19 mouse cellular contexts compared by ENCODE assay signal in the genomic region with DNA sequence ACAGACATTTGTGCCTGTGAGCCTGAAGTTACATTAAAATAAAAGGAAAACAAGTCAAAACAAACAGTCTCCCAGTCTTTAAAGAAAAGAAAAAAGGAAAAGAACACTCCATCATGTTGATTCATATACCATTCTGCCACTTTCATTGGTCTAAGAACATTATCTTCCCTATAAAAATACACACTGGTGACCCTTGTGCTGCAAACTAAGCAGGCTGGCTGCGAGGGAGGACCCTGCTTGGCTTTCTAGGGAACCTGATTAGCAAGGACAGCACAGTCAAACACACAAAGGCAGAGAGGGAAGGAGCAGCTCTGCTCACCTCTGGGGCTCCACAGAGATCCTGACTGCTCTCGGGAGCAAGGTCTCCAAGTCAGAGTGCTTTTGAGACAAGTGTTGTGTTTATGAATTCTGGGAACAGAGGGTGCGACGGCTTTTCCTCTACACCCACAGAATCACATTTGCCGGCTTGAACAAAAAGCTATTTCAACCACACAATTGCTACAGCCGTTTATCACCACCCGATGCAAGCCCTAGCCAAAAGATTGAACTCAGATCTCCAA. TPM values are rescaled to one million over a fixed set of nuclear protein-coding genes. Genes with fewer than 3 reads are reported as not detected.
A peak's percentile ranks its signal among the peaks of the same experiment; 100 is the strongest.
DNase-seq lines count a peak whose midpoint lies in the region; ATAC-seq and TF ChIP-seq lines count a peak whose summit lies in the region.
"Had no signal": no experiment of that assay in that cellular context is flagged by ENCODE, and none has a peak within 500 bp of the region (broad histone marks: within the 10 kb centered on the region; RNA-seq: fewer than 3 reads in every experiment).

No protein-coding gene starts in this region.

- H3K4me2 ChIP-seq in kidney, embryonic 14.5 days (replicated peaks; ENCODE audit: low read depth, low read length), result no peak overlapping the region
- peak overlapping the region; percentile 17; the same call in 1 of the 2 replicates for H3K4me2 ChIP-seq in lung, postnatal 0 days (replicated peaks; ENCODE audit: low read depth, low read length)
- H3K4me2 ChIP-seq in stomach, embryonic 16.5 days (ENCODE audit: low read depth, low read length), result no peak overlapping the region
- H3K4me2 ChIP-seq: forebrain, embryonic 12.5 days; hindbrain, embryonic 15.5 days; limb, embryonic 15.5 days had no signal

- no peak for TF ChIP-seq POLR2A in cerebellum, adult 2 months (IDR thresholded peaks at IDR 0.05; ENCODE audit: borderline replicate concordance, insufficient read depth, low read length)

- whole genome bisulfite sequencing in heart, embryonic 10.5 days, result 34% methylated on average over 7 of the region's 7 CpGs
- WGBS in kidney, embryonic 14.5 days, result 32% methylated on average over 7 of the region's 7 CpGs
- WGBS in lung, postnatal 0 days, result 16% methylated on average over 7 of the region's 7 CpGs
- WGBS in stomach, embryonic 16.5 days, result 18% methylated on average over 7 of the region's 7 CpGs
- WGBS in cerebellum, adult 2 months, result 67% methylated on average over 7 of the region's 7 CpGs

- TF ChIP-seq EP300 in lung, postnatal 0 days (IDR thresholded peaks at IDR 0.05), result no peak

- H3K4me3 ChIP-seq in heart, embryonic 10.5 days, result no peak overlapping the region
- H3K4me3 ChIP-seq in kidney, embryonic 14.5 days (ENCODE audit: low read length), result no peak overlapping the region
- no peak overlapping the region for H3K4me3 ChIP-seq in lung, postnatal 0 days (ENCODE audit: low read depth, low read length)
- no peak overlapping the region for H3K4me3 ChIP-seq in stomach, embryonic 16.5 days (replicated peaks; ENCODE audit: low read length)
- H3K4me3 ChIP-seq in cerebellum, adult 2 months (replicated peaks; ENCODE audit: insufficient read depth, low read depth, low read length), result no peak overlapping the region
- H3K4me3 ChIP-seq: forebrain, embryonic 12.5 days; hindbrain, embryonic 15.5 days; limb, embryonic 15.5 days; megakaryocyte, embryonic 14.5 days had no signal

- intact Hi-C loops in heart, postnatal 36 days (cut with DNase I), result no loop called here

- ATAC-seq in kidney, embryonic 14.5 days (ENCODE audit: low FRiP score, low TSS enrichment), result peak; percentile 78; the same call in 1 of the 2 replicates
- ATAC-seq in lung, postnatal 0 days, result peak; percentile 58
- ATAC-seq in stomach, embryonic 16.5 days (ENCODE audit: insufficient read depth, low FRiP score), result no peak
- ATAC-seq: intestine, embryonic 16.5 days; liver, postnatal 0 days had no signal

- no peaks in the 10 kb centered on the region for H3K27me3 ChIP-seq in heart, embryonic 10.5 days (ENCODE audit: insufficient read depth, poor library complexity, severe bottlenecking)
- no peaks in the 10 kb centered on the region for H3K27me3 ChIP-seq in kidney, embryonic 14.5 days (ENCODE audit: control insufficient read depth, insufficient read depth, low read length)
- H3K27me3 ChIP-seq in lung, postnatal 0 days (replicated peaks; ENCODE audit: insufficient read depth, low read length), result no peaks in the 10 kb centered on the region
- no peaks in the 10 kb centered on the region for H3K27me3 ChIP-seq in stomach, embryonic 16.5 days (ENCODE audit: control insufficient read depth, insufficient read depth, low read length)
- H3K27me3 ChIP-seq in cerebellum, adult 2 months (ENCODE audit: control insufficient read depth, insufficient read depth, low read length), result no peaks in the 10 kb centered on the region; the same call in 1 of the 2 replicates
- H3K27me3 ChIP-seq: CH12.LX; forebrain, embryonic 12.5 days; hindbrain, embryonic 15.5 days; limb, embryonic 15.5 days; megakaryocyte, embryonic 14.5 days had no signal

- peak overlapping the region; percentile 56; the same call in 1 of the 2 replicates for H3K27ac ChIP-seq in heart, embryonic 10.5 days
- no peak overlapping the region for H3K27ac ChIP-seq in kidney, embryonic 14.5 days (ENCODE audit: low read depth, low read length)
- H3K27ac ChIP-seq in lung, postnatal 0 days (ENCODE audit: low read length), result peak overlapping the region; percentile 79
- H3K27ac ChIP-seq in stomach, embryonic 16.5 days (ENCODE audit: low read length), result peak overlapping the region; percentile 7; the same call in 1 of the 2 replicates
- H3K27ac ChIP-seq in cerebellum, adult 2 months (ENCODE audit: insufficient read depth, low read length), result no peak overlapping the region
- H3K27ac ChIP-seq: forebrain, embryonic 12.5 days; hindbrain, embryonic 15.5 days; limb, embryonic 15.5 days had no signal

- H3K9me3 ChIP-seq in heart, embryonic 10.5 days, result no peaks in the 10 kb centered on the region
- no peaks in the 10 kb centered on the region for H3K9me3 ChIP-seq in kidney, embryonic 14.5 days (ENCODE audit: control insufficient read depth, low read length)
- no peaks in the 10 kb centered on the region for H3K9me3 ChIP-seq in lung, postnatal 0 days (ENCODE audit: low read length)
- H3K9me3 ChIP-seq in stomach, embryonic 16.5 days (replicated peaks; ENCODE audit: control insufficient read depth, low read length), result no peaks in the 10 kb centered on the region
- H3K9me3 ChIP-seq: forebrain, embryonic 12.5 days; hindbrain, embryonic 15.5 days; limb, embryonic 15.5 days; megakaryocyte, embryonic 14.5 days had no signal

- no peak for TF ChIP-seq CTCF in lung, postnatal 0 days (IDR thresholded peaks at IDR 0.05)
- TF ChIP-seq CTCF in cerebellum, adult 2 months (IDR thresholded peaks at IDR 0.05; ENCODE audit: borderline replicate concordance, insufficient read depth, low read depth, low read length), result no peak

- H3K9ac ChIP-seq in kidney, embryonic 14.5 days (ENCODE audit: low read depth, low read length), result no peak overlapping the region
- no peak overlapping the region for H3K9ac ChIP-seq in lung, postnatal 0 days (replicated peaks; ENCODE audit: low read depth)
- no peak overlapping the region for H3K9ac ChIP-seq in stomach, embryonic 16.5 days (ENCODE audit: low read length)
- H3K9ac ChIP-seq: forebrain, embryonic 12.5 days; hindbrain, embryonic 15.5 days; limb, embryonic 15.5 days; liver, postnatal 0 days had no signal

- no peak for DNase-seq in heart, embryonic 10.5 days (ENCODE audit: low spot score)
- DNase-seq in heart, postnatal 36 days, result no peak
- no peak for DNase-seq in kidney, postnatal 10 days
- DNase-seq in lung, postnatal 0 days (ENCODE audit: low spot score), result peak; percentile 60
- no peak for DNase-seq in lung, postnatal 14 days
- DNase-seq in cerebellum, adult 2 months, result no peak
- DNase-seq: adrenal gland, adult 2 months; cerebellum, postnatal 10 days; liver, postnatal 0 days; right cerebral cortex, postnatal 25 days; thymus, adult 18-20 months had no signal

- H3K36me3 ChIP-seq in heart, embryonic 10.5 days, result no peaks in the 10 kb centered on the region
- H3K36me3 ChIP-seq in kidney, embryonic 14.5 days (ENCODE audit: control insufficient read depth, insufficient read depth, low read length), result no peaks in the 10 kb centered on the region
- no peaks in the 10 kb centered on the region for H3K36me3 ChIP-seq in lung, postnatal 0 days (ENCODE audit: insufficient read depth, low read length)
- H3K36me3 ChIP-seq in stomach, embryonic 16.5 days (ENCODE audit: control insufficient read depth, insufficient read depth, low read length), result no peaks in the 10 kb centered on the region
- H3K36me3 ChIP-seq: forebrain, embryonic 12.5 days; hindbrain, embryonic 15.5 days had no signal

- peaks cover 53% of the 10 kb centered on the region for H3K4me1 ChIP-seq in heart, embryonic 10.5 days
- H3K4me1 ChIP-seq in kidney, embryonic 14.5 days (ENCODE audit: control insufficient read depth, insufficient read depth, low read length), result peaks cover 10% of the 10 kb centered on the region; the same call in 1 of the 2 replicates
- H3K4me1 ChIP-seq in lung, postnatal 0 days (ENCODE audit: insufficient read depth, low read depth, low read length), result peaks cover 10% of the 10 kb centered on the region; the same call in 1 of the 2 replicates
- peaks cover 45% of the 10 kb centered on the region for H3K4me1 ChIP-seq in stomach, embryonic 16.5 days (ENCODE audit: control insufficient read depth, insufficient read depth, low read length)
- H3K4me1 ChIP-seq in cerebellum, adult 2 months (ENCODE audit: control insufficient read depth, insufficient read depth, low read length), result no peaks in the 10 kb centered on the region
- H3K4me1 ChIP-seq: megakaryocyte, embryonic 14.5 days had no signal

RNA-seq across cellular contexts. Expression of a gene that starts 27.2 kb away (rescaled TPM):
- 8.9 and 9.0 TPM in 2 replicates for polyA plus RNA-seq in heart, embryonic 10.5 days (2016; fragmentation: Nextera tagmentation; extraction: Ambion mirVana)
- 10 to 100 TPM; 28.6 to 40.4 TPM for total RNA-seq in heart, postnatal 36 days (2021)
- polyA plus RNA-seq in kidney, embryonic 14.5 days (2014; fragmentation: Nextera tagmentation; extraction: Ambion mirVana), result 8.4 and 12.1 TPM in 2 replicates
- polyA plus RNA-seq in lung, postnatal 0 days (2015; fragmentation: Nextera tagmentation; extraction: Ambion mirVana), result 5.9 and 7.4 TPM in 2 replicates
- polyA plus RNA-seq in stomach, embryonic 16.5 days (2015; fragmentation: Nextera tagmentation; extraction: Ambion mirVana), result 8.3 and 9.1 TPM in 2 replicates
- 1.9 and 2.2 TPM in 2 replicates for polyA plus RNA-seq in cerebellum, adult 2 months (2012; rRNA removed)
- total RNA-seq: CH12.LX had no signal

Comparison
In these comparisons a context has a peak if more than half of its experiments do, and no peak if none do; other contexts are left out.
1. H3K27ac ChIP-seq: peak in heart, embryonic 10.5 days (single experiment), lung, postnatal 0 days (single experiment) and stomach, embryonic 16.5 days (single experiment); none in kidney, embryonic 14.5 days (single experiment) and cerebellum, adult 2 months (single experiment).